Mouse (Mus musculus) layer of hippocampus, postnatal 25 days (tissue): ENCODE results near the gene Camta1. TPM values are rescaled to one million over a fixed set of nuclear protein-coding genes. Genes with fewer than 3 reads are reported as not detected.

Experiments
- DNase-seq, 2 experiments: peaks; one replicate each; pipeline ENCODE4 v3.0.0; 2022; ENCODE audit warnings: mixed read lengths in 2 of 2, low spot score in 1 of 2; ENCODE audit errors: extremely low spot score in 1 of 2
- total RNA-seq, 2 experiments: library from RNA; stranded (reverse); gene quantifications; 2 replicates each; pipeline ENCODE4 v1.2.3; 2021

The Camta1 gene
- total RNA-seq, 2 experiments from 2014 or later: 244 to 251 TPM

GRCm38 (mm10) chr4:151741249-151742137 lies 120.2 kb downstream of the Camta1 start:
- DNase-seq: no peak

- no peak for DNase-seq
These were observed 122.2 kb downstream of the Camta1 start for GRCm38 (mm10) chr4:151739348-151739956.

GRCm38 (mm10) chr4:151738875-151739274 lies 122.8 kb downstream of the Camta1 start:
- DNase-seq: peak in 1 of 2 experiments; percentile 18

GRCm38 (mm10) chr4:151738280-151738679 lies 123.4 kb downstream of the Camta1 start:
- peak in 1 of 2 experiments; percentile 20 for DNase-seq

DNA sequence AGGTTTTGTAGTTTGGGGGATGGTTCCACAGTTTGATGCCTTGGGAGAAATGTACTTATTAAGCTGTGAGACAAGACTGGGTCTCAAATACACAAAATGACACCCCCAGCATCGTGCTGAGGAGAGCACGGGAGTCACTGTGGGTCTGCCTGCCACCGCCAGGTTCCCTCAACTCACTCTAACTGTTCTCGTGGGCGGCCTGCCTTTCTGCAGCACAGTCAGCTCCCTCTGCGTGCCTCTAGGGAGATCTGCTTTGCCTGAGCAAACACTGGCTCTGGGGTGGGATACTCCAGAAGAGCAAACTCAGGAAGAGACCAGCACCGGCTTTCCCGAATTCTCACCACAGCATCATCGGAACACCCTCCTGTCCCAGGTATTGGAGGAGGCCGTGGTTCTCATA lies 129.0 kb downstream of the Camta1 start:
- DNase-seq: no peak

GRCm38 (mm10) chr4:151730037-151730759 lies 131.5 kb downstream of the Camta1 start:
- DNase-seq: no peak

- no peak for DNase-seq
These were observed 132.6 kb downstream of the Camta1 start for GRCm38 (mm10) chr4:151729116-151729515.

GRCm38 (mm10) chr4:151728391-151729065 lies 133.1 kb downstream of the Camta1 start:
- DNase-seq: peak in 1 of 2 experiments; percentile 50

GRCm38 (mm10) chr4:151726396-151726795 lies 135.3 kb downstream of the Camta1 start:
- no peak for DNase-seq

DNA sequence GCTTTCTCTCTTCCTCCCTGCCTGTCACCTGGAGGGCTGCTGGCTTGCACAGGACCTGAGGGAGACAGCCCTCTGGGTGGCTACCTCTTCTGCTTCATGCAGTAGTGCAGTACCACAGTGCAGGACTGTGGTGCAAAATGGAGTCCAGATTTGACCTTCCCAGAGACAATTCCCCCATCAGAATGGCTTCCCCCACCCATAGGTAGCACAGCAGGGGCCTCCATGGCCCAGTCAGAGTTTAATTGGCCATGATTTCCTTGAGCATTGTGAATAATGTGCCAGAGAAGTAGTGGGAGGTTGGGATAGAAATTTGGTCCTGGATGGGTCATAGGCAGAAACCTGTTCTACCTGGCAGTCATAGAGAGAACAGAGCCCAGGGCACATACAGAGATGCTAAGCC lies 136.8 kb downstream of the Camta1 start:
- DNase-seq: no peak

GRCm38 (mm10) chr4:151720722-151721467 lies 140.8 kb downstream of the Camta1 start:
- DNase-seq: no peak

DNA sequence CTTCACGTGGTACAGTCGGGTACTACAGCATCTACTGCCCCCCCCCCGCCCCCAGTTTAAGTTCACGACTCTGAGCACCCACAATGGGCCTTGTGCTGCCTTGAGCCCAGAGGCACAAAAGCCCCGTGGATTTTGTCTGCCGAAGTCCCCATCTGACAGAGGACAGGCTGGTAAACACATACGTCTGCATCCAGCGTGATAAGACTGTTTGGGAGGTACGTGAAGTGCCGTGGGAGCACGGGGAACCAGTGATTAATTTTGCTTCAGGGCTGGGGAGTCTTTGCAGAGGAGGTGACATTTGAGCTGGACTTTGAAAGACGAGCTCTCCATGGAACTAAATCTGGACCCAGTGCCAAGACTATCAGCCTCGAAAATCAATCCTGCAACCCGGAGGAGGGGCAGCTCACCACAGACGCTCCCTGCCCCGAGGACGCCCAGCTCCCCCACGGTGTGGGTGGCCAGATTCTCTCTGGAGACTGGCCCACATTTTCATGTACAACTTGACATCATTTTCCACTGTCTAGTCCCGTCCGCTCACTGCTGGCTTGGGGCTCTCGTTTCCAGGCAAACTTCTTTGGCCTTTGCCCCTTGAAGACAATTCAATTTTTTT lies 142.7 kb downstream of the Camta1 start:
- DNase-seq: no peak

DNA sequence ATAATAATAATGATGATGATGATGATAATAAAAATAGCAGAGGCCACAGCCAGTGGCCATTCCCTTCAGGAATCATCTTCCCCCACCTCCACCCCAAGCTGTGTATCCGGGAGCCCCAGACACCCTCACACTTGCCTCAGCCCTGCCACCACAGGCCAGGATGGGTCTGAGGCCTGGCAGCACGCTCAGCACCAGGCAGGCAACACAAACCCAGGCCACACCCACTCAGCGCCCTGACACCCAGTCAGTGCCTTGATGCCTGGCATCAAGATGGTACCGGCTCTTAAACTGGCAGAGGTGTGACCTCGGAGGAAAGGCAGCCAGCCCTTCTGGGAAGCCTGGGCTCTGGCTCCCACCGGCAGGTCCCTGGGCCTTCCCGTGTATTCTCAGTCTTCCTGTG lies 143.8 kb downstream of the Camta1 start:
- no peak for DNase-seq

GRCm38 (mm10) chr4:151713714-151714113 lies 148.0 kb downstream of the Camta1 start:
- DNase-seq: no peak

- DNase-seq: no peak
These were observed 150.3 kb downstream of the Camta1 start for GRCm38 (mm10) chr4:151711406-151711805.

- DNase-seq: no peak
These were observed 151.2 kb downstream of the Camta1 start for GRCm38 (mm10) chr4:151710522-151710921.

DNA sequence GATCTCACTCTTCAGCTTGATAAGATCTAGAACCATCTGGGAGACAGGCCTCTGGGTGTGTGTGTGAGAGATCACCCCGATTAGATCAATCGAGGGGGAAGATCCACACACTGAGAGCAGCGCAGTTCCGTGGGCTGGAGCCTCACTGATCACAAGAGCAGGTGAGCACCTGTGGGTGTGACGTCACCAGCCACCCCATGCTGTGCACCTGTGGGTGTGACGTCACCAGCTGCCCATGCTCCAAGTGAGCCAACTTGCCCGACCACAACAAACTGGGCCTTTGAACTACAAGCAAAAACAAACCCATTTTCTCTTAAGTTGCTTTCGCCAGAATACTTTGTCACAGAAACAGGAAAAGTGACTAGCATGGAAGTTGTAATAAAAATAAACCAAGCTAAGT lies 152.4 kb downstream of the Camta1 start:
- DNase-seq: no peak

DNA sequence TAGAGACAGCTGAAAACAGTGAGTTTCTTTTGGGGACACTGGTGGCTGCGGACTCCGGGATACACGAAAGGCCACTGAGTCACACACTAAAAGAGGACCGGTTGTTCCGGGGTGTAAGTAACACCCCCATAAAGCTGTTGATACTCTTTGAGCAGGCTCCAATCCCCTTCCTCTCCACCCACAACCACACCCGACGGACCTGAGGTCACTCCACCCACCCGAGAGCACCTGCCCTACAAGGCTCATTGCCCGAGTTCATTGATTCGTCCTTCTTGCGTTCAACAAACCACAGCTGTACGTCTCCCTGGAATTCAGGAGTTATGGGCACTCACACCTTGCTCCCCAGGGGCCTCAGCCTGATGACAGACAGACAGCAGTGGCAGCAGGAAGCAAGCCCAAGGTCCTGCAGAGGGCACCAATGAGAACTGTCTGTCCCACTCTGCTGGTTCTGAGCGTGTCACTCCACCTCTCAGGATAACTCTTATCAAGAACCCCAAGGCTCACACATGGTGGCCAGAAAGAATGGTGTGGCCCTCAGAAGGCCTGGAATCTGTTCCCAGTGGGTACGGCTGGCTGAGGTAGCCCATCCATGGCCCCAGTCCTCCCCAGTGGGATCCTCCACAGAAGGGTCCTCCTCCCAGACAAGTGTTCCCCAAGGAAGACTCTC lies 158.5 kb downstream of the Camta1 start:
- no peak for DNase-seq

DNA sequence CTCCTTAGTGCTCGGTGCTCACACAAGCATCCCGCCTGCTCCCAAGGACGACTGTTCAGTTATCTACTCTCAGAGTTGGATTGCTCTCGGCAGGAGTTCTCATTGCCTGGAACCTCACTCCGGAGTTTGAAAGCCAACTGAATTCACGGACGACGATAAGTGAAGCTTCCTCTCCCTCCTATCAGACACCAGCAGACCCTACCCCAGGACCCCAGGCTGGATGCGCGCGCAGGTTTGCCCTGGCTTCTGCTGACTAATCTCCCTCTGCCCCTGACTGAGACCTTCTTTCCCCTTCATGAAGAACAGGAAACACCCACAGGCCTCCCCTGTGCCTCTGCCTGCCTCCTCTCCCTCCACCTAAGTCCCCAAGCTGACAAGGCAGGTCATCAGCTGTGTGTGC lies 159.2 kb downstream of the Camta1 start:
- DNase-seq: no peak
